Mouse (Mus musculus): ENCODE measurements at regions not wholly inside any gene's neighbourhood (a gene's known extent, or its start where the extent isn't known, plus 50 kb on each side); places are given as distances from the start of the nearest gene placed in this dataset.
"Not testable (repeated sequence)": the region's sequence is repeated elsewhere in the genome, so short reads cannot be mapped to it uniquely, and the experiment has no call there.

DNA sequence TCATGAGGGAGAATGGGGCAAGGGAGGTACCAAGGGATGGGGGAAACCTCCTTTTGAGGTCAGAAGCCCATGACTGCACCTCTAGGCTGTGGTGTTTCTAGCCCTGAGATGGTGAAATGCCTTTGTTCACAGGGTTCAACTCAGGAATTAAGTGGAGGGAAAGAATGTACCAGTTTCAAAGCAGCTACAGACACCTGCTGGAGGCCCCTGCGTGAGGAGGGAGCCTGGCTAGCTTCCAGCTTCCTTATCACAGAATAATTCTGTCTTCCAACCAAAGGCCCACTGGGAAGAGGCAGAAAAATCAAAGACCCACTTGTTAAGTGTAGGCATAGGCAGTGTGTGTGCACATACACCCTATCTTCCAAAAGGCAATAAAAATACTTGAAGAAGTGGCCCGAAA, 150.6 kb downstream of the Srek1 start:
- intact Hi-C loops (cut with DNase I), result no loop called here

DNA sequence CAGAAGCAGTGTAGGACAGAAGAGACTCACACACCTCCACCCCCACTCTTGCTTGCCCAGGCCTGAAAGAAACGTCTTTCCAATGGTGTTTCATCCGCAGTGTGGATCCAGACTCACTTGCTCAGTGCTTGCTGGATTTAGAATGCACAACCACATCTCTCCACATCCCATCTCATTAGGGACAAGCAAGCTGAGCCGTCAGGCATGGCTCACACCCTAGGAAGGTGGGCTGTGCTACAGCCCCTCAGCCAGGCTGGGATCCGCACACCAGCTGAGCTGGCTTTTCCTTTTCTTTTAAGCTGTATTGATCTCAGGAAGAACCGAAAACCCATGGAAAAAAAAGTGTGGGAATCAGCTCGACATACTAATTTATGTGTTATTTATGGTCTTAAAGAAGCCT, 151.1 kb downstream of the Srek1 start:
- no peak for DNase-seq (ENCODE audit: low spot score in 2 of 2)
- intact Hi-C loops (cut with DNase I), result no loop called here

More for the DNA sequence above, 150.6 kb downstream of the Srek1 start:
- DNase-seq (ENCODE audit: low spot score in 2 of 2), result no peak

DNA sequence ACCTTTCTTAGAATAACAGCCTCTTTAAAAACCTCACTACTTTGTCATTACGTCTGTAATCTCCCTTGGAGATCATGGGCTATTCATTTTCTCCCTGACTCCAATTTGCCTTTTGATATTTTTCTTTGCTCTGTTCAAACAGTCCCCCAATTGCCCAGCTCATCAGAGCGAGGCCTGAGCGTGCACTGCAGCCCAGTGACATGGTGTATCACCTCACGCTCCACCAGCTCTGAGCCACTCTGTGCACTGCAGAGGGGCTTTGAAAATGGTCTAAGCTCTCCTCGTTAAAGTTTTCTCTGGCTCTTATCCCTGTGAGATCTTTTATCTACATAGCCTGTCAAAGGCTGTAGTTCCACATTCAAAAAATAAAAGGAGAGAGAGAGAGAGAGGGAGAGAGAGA, 152.1 kb downstream of the Srek1 start:
- DNase-seq (ENCODE audit: low spot score in 2 of 2), result no peak
- intact Hi-C loops (cut with DNase I), result no loop called here

DNA sequence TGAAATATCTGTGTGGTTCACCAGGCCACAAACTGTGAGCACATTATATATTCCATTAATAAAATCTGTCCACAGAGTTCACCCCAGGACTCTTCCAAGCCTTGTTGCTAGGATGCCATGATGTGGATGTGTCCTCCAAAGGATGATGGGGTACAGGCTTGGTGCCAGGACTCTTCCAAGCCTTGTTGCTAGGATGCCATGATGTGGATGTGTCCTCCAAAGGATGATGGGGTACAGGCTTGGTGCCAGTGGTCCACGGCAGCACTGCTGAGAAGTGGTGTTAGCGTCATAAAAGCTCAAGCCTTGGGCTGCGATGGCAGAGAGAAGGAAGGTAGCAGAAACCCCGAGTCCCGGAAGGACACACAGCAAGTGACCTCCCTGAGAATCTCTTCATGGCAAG, 153.4 kb downstream of the Srek1 start:
- DNase-seq (ENCODE audit: low spot score in 2 of 2); intact Hi-C loops (cut with DNase I): not testable (repeated sequence)

DNA sequence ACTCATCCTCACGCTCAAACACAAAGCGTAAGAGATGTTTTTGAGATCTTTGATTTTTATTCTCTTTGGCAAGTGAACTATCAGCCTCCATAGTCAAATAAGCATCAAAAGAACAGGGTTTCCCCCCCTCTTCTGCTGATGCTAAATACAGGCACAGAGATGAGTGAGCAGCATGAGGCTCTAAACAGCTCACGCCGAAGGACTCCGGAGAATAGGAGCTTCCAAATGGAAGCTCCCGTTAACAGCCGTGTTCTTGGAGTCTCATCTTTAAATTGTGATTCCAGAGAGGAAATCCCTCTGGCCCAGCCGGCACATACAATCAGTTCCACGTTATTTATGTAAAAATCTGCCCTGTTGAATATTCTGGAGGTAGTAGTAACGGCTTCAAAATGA, 161.1 kb downstream of the Srek1 start:
- intact Hi-C loops (cut with DNase I), result no loop called here
- DNase-seq (ENCODE audit: low spot score in 2 of 2), result no peak

DNA sequence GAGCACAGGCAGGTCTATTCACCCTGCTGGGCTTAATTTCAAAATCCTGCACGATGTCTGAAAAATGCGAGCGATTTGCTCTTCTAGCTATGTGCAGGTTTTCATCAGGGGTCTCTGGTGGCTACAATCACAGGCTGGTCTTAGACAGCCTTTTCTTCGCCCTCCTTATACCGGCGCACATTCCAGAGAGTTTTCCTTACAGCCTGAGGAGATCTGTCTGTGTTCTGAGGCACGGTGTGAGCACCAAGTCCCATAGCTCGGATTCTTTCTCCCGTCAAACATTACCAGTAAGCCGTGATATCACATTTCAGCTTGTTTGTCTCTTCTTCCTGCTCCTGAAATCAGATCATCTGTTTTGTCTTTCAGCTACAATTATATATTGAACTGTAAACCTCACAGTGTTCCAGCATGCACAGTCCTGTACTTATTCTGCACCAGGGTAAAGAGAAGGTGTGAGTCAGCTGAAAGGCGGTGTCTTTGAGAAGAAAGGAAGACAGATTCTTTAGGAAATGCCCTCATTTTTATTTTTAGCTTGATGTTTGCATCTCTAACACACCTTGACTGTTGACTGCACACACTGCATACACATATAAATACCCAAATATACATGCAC, 161.6 kb downstream of the Srek1 start:
- intact Hi-C loops (cut with DNase I), result no loop called here
- DNase-seq (ENCODE audit: low spot score in 2 of 2), result no peak

DNA sequence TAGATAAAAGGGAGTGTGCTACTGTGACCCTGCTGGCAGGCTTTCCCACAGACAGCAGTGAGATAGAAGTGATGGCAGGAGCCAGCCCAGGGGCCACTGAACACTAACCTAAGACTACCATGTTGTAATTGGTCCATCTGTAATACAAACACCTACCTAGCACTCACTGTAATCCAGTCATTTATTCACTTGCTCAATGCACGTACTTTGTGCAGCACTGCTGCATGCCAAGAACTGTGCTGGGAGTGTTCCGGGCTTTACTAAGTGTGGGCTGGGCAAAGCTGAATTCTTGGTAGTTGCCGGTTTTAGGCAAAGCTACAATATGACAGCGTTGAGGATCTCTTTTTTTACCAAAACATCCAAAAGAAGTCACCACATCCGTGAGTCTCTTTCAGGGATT, 172.1 kb downstream of the Srek1 start:
- DNase-seq (ENCODE audit: low spot score in 2 of 2), result no peak
- intact Hi-C loops (cut with DNase I), result no loop called here

DNA sequence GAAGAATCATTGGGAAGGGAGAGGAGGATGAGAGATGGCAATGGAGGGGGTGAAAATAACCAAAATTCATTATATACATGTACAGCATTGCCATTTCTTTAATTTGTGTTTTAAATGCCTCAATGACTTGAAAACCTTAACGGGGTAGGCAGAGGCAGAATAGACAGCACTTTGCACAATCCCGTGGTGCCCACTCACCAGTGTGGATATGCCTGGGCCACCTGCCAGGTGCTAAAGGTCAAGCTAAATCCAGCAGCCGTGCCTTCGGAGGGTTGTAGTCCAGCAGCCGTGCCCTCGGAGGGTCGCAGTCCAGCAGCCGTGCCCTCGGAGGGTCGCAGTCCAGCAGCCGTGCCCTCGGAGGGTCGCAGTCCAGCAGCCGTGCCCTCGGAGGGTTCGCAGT, 182.0 kb downstream of the Srek1 start:
- DNase-seq (ENCODE audit: low spot score in 2 of 2), result no peak
- intact Hi-C loops (cut with DNase I), result no loop called here

DNA sequence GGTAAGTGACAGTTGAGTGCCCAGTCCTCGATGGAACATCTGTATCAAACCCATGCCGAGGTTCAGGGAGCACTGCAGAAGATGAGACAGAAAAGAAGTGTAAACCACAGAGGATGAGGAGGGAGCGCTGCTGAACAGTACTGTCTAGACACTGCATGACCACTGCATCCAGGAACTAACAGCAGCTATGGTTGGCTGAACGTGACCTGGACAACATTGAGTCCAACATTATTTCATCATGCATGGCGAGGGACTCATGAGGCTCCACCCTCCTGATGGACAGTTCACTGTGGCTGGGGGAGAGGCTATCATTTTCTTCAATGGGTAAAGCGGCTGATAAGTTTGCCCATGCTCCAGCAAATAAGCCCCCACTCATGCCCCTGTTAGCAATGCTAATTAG, 182.5 kb downstream of the Srek1 start:
- intact Hi-C loops (cut with DNase I), result no loop called here
- DNase-seq (ENCODE audit: low spot score in 2 of 2), result no peak

DNA sequence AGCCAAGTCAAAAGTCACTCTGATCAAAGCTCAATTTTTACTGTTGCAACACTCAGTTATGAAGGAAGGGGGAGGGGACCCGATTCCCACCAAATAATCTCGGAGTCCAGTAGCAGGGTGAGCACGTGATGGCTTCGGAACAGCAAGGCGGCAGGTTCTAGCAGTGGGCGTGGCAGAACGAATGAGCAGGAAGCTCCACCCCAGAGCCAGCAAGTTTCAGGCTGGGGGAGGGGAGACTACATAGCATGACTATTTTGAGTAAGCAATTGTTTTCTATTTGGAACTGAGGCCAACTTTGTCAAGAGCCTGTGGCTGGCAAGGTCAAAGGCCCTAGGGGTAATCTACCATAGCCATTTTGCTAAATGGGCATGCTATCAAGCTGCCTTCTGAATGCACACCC, 183.0 kb downstream of the Srek1 start:
- intact Hi-C loops (cut with DNase I); DNase-seq (ENCODE audit: low spot score in 2 of 2): not testable (repeated sequence)

DNA sequence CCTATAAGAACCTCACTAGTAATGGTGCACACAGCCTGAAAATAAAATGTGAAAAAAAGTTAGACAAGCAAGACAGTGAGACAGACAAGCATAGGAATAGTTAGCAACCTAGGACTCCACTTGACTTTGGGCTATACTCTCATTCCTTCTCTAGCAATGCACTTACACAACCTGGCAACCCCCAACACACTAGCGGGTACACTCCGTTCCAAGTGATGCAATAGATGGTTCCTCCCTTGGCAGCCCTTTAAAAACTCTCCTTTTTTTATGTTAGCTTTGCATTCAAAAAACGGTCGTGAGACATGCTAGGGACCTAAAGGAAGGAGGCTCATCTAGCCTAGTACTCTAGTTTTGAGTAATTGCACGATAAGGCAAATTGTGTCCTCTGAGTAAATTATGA, 184.8 kb downstream of the Srek1 start:
- intact Hi-C loops (cut with DNase I), result no loop called here
- DNase-seq (ENCODE audit: low spot score in 2 of 2), result no peak

DNA sequence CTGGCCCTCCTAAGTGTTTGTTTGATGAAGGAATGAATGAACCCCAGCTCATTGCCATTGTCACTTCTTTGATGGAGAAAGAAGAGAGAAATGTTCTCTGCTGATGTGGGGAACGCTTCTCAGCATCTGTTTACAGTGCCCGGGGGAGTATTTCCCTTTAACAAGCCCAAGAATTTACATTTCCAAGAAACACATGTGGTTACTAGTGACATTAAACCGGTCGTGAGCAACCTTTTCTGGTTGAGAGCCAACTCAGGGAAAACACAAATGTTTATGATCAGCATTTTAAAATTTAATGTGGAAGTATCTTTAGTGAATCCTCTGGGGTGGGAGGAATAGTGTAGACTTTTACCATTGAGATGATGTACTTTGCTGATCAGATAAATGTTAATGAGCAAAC, 197.6 kb downstream of the Srek1 start:
- DNase-seq (ENCODE audit: low spot score in 2 of 2), result no peak
- intact Hi-C loops (cut with DNase I), result no loop called here

DNA sequence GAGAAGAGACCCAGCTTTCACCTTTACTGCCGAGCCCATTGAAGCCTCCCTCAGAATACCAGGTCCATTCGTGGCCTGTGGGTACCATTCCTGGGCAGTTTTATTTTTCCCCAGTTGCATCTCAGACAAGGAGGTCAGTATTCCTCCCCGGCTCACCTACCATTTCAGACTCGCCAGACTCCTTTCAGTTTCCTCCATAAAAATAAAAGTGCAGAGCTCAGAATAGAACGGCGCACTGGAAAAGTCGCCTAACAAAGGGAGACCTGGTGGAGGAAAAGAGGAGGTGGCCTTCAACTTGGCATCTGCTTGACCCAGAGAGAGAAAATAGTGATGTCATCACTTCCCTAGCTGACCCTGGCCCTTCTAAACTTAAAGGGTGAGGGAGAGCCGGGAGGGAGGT, 209.7 kb downstream of the Srek1 start:
- intact Hi-C loops (cut with DNase I), result no loop called here
- no peak for DNase-seq (ENCODE audit: low spot score in 2 of 2)

DNA sequence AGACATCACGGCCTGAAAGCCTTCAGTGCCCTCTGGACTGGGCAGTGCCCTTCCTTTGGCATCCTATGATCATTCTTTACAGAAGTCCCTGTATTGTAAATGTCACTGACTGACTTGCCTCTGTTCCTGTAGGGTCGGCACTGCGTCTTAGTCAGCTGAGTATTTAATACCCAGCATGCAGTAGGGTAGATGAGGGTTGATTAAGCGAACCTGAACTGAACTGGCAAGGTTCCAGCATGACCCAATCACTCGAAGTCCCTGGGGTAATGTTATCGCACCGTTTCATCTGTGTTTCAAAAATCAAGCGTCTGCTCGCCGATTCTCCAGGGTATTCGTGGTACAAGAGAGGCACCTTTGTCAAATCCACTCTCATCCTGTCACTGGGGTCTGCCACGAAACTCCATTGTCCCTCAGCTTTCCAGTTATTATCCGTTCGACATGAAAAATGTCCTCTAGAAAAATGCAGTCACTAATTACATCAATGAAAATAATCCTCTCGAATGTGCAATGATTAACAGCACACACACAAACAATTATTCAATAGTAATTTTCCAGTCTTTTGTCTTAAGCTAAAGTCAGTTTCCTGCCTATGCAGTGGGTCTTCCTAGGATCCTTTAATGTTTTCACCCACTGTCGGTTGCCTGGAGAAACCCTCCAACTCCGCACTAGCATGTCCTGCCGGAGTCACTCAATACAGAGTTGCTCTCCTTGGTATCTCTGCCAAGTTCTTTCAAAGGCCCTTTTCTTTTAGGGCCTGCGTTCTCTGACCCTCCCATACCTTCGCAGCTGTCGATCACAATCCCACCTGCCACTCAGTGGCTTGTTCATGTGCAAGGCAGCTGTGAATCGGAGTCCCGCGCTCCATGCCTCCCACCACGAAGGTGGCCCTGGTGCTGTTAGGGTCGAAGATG, 212.4 kb downstream of the Srek1 start:
- intact Hi-C loops (cut with DNase I), result no loop called here

DNA sequence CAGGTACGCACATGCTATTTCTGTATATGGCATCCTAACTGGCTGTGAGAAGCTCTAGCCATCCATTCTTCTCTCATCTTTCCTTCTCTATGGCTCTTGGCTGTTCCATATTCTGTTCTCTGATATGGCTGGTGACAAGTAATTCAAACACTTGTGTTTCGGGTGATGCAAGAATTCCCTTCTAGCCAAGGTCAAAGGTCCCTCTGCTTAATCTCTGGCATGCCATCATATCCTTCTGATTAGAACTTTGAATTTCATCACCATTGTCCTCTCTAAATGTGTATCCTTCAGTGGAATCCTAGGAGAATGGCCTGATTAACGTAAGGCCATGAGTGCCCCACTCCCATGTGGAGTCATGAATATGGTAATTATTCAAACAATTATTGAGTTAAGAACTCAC, 215.5 kb downstream of the Srek1 start:
- intact Hi-C loops (cut with DNase I), result no loop called here
- DNase-seq (ENCODE audit: low spot score in 2 of 2), result no peak

More for the DNA sequence above, 212.4 kb downstream of the Srek1 start:
- no peak for DNase-seq (ENCODE audit: low spot score in 2 of 2)

DNA sequence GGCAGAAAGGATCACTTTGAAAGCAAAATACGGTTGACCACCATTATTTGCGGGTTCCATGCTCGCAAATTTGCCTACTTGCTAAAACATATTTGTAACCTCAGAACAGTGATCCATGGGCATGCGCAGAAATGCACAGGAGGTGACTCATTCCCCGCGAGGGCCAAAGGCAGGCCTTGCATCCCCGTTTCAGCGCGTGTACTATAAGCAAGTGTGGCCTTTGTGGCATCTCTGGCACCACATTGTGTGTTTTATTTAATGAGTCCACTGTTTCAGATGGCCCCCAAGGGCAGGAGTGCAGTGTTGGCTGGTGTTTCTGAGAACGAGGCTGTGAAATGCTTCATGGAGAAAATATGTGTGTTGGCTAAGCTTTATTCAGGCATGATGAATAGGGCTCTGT, 205.3 kb upstream of the Mast4 start:
- no peak for DNase-seq (ENCODE audit: low spot score in 2 of 2)
- intact Hi-C loops (cut with DNase I), result no loop called here

DNA sequence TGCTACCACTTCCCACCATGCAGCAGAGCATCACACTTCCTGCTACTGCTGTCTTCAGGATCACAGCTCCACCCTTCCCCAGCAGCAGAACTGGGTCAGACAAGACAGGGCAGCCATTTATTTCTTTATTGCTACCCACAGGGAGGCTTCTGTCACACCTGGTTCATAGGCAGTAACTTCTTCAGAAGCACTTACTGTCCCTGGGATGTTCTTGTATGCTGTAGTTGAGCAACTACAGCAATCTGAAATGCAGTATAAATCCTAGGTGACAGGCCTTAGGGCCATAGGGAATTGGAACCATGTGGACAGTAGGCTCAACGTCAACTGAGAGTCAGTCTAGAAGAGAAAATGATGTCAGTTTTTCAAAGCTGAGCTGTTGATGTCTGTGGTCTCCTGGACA, 179.5 kb upstream of the Mast4 start:
- intact Hi-C loops (cut with DNase I), result no loop called here
- DNase-seq (ENCODE audit: low spot score in 2 of 2), result no peak

DNA sequence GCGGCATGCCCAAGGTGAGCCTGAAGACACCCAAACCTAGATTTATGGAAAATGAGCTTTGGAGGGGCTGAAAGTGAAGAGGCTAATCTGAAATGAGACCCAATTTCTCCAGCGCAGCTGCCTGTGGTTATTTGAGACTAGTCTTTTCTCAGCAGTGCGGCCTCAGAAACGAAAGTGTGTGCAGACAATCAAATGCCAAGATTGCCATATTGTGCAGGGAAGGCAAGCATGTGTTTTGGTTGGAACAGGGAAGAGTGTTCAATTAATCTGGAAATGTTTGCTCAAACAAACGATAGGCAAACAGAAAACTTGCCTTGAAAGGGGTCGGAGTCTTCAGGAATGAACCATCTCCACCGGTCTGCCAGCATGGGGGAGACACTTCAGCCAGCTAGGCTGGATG, 178.2 kb upstream of the Mast4 start:
- no peak for DNase-seq (ENCODE audit: low spot score in 2 of 2)
- intact Hi-C loops (cut with DNase I), result no loop called here

DNA sequence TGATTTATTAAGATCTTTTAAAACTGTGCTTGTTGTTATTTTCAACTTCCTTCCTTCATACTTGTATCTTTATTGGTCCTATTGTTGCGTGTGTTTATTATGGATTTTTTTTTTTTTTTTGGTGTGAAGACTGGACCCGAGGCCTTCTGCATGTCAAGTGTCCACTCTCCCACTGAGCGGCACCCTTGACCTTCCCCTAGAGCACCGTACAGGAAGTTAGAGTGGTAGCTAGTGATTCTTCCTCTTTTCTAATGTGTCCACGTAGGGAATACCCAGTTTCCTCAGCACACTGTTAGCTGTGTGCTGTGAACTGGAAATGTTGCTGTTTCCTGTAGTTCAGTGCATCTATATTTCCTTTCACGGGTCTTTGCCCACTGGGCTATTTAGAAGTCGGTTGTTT, 170.7 kb upstream of the Mast4 start:
- no peak for DNase-seq (ENCODE audit: low spot score in 2 of 2)
- intact Hi-C loops (cut with DNase I), result no loop called here

DNA sequence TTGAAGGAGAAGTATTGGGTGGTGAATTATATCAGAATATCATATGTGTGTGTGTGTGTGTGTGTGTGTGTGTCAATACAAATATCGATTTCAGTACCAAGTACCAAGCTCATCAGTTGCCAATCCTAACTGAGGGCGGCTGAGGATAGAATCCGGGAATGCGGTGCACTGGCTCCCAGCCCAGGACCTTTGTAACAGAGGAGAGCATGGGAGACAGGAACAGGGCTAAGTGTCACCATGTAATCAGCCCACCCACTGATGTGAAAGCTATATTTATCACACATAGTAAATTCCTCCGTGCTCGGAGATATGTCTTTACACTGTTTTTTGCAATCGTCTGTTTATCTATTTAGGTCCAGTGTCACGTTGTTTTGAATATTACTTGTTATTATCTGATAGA, 165.1 kb upstream of the Mast4 start:
- intact Hi-C loops (cut with DNase I), result no loop called here
- no peak for DNase-seq (ENCODE audit: low spot score in 2 of 2)

DNA sequence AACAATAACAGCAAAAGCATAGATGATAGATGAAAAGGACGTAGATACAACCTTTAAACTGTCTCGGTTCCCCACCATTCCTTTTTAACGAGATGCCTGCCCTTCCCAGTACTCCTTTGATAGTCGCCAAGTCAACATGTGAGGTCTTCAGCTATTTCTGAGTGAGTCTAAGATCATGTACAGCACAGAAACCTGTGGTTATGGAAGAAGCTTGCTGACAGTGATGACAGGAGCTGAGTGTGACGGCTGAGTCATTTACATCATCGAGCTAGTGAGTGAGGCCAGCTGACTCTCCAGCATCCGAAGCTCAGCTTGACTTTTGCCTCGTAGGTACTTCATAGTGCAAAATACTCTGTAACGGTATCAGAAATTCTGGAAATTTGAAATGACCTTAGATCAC, 160.1 kb upstream of the Mast4 start:
- intact Hi-C loops (cut with DNase I), result no loop called here
- no peak for DNase-seq (ENCODE audit: low spot score in 2 of 2)
